Mouse (Mus musculus) natural killer cell, adult 2 months (primary cell): ENCODE data around the gene Icam5.
"Not testable (repeated sequence)": the region's sequence is repeated elsewhere in the genome, so short reads cannot be mapped to it uniquely, and the experiment has no call there.

Source experiments
- DNase-seq, 2 experiments: peaks; one replicate each; pipeline ENCODE4 v3.0.0; 2022; ENCODE audit warnings: low spot score in 2 of 2

Gene Icam5

GRCm38 (mm10) chr9:21035586-21035985, 3.7 kb downstream of the Icam5 start:
- no peak for DNase-seq

- no peak for DNase-seq
Observed at GRCm38 (mm10) chr9:21036161-21036560, 4.3 kb downstream of the Icam5 start.

DNA sequence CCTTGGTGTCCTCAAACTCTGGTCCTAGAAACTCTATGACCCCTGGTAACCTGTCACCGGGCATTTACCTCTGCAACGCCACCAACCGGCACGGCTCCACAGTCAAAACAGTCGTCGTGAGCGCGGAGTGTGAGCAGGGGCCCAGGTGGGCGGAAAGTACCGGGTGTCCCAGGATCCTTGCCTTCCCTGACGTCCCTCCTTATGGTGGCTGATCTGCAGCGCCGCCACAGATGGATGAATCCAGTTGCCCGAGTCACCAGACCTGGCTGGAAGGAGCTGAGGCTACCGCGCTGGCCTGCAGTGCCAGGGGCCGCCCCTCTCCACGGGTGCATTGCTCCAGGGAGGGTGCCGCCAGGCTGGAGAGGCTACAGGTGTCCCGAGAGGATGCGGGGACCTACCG, 4.8 kb downstream of the Icam5 start:
- DNase-seq, result no peak

GRCm38 (mm10) chr9:21037481-21037891, 5.6 kb downstream of the Icam5 start:
- DNase-seq, result no peak

DNA sequence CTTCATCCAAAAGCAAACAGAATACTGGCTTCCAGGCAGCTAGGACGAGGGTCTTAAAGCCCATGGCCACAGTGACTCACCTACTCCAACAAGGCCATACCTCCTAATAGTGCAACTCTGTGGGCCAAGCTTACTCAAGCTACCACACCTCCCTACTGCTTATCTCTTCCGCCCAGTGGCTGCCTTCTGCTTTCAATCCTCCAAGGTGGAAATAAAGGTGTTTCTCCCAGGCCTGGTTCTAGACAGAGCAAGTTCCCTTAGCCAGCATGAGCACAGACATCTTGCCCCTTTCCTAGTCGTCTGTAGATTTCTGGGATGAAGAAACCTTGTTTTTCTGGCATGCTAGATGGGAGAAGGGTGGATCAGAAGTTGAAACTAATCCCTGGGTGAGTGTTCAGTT, 7.9 kb downstream of the Icam5 start:
- DNase-seq, result no peak

DNA sequence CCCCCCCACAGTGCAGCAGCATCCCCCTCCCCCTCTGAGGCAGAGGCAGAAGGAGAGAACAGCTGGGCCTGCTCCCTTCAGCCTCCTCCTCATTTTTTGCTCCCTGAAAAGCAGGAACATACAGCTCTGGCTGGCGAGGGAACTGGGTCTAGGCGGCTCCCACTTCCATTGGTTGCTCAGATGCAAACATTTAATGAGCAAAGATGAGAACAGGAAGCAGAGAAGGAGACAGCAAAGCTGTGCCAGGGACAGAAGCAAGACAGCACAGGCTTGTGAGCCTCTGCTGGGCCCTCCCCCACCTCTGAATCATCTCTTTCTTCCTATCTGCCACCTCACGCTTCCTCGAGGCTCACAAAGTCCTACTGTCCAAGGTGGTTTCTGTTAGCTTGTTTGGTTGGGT, 9.4 kb downstream of the Icam5 start:
- DNase-seq, result no peak

- no peak for DNase-seq
Observed at GRCm38 (mm10) chr9:21043563-21043962, 11.7 kb downstream of the Icam5 start.

DNA sequence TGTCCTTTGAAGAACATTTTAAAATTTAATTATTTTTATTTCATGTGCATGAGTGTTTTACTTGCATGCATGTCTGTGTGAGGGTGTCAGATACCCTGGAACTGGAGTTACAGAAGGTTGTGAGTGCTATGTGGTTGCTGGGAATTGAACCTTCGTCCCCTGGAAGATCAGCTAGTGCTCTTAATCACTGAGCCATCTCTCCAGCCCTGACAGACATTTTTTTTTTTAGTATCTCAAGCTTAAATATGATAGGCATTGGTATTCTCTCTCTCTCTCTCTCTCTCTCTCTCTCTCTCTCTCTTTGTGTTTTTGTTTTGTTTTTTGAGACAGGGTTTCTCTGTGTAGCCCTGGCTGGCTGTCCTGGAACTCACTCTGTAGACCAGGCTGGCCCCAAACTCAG, 12.9 kb downstream of the Icam5 start:
- DNase-seq, result not testable (repeated sequence)

GRCm38 (mm10) chr9:21045235-21045634, 13.4 kb downstream of the Icam5 start:
- no peak for DNase-seq

GRCm38 (mm10) chr9:21051578-21051977, 19.7 kb downstream of the Icam5 start:
- no peak for DNase-seq

DNA sequence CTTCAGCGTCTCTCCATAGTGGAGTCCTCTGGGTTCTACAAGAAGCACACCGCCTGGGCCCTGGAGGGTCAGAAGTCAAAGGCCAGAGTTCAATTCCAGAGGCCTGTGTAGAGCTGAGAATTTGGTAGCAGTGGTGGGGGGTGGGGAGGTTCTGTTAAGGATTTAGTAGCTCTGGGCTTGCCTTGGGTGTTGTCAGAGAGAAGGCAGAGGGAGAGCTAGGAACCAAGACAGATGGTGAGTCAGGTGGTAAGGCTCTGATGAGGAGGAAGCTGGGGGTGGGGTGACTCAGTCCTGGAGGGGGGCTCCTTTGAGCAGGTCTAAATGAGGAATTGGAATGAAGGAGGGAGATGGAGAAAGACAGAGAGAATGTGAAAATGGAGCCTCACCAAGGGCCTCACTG, 31.1 kb downstream of the Icam5 start:
- no peak for DNase-seq

DNA sequence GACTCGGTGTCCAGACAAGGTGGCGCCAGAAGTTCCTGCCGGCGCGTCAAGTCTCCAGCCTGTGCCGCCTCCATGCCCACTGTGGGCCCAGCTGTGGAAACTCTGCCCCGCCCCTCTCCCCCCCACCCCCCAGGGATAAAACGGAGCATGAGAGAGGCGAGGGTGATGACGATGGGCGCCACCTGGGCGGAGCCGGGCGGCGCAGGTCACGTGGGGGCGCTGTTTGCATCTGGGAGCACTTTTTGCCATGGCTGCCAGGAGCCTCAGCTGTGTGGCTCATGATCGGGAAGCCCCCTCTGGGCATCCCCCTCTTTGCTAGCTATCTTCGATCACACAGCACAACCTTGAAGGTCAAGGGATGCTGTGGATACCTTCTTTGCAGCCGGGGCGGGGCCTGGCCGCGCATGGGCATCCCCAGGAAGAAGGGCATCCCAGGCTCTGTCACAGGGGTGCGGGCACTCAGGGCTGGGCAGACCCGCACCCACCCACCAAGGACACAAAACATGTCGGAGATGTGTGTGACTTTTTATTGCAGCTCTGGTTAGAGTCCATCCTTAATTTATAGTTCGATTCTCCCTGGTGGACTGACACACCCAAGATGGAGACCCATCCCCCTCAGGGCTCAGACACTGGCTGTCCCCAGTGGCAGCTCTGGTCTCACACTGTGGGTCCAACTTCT, 35.3 kb downstream of the Icam5 start, which contains the start of gene Zglp1:
Zglp1 (minus strand) TSS at position 88 of the 679 bp plus-strand sequence.
- no peak for DNase-seq

GRCm38 (mm10) chr9:21072641-21073040, 40.8 kb downstream of the Icam5 start:
- no peak for DNase-seq

- DNase-seq, result peak; percentile 80 to 82
Observed at GRCm38 (mm10) chr9:21073044-21073840, 41.4 kb downstream of the Icam5 start, which contains the start of the genes Gm49373 and Fdx1l. TSS of gene Gm49373 (minus strand) at chr9:21073096. TSS of gene Fdx1l (minus strand) at chr9:21073614.

- DNase-seq, result no peak
Observed at GRCm38 (mm10) chr9:21074173-21074572, 42.3 kb downstream of the Icam5 start.

DNA sequence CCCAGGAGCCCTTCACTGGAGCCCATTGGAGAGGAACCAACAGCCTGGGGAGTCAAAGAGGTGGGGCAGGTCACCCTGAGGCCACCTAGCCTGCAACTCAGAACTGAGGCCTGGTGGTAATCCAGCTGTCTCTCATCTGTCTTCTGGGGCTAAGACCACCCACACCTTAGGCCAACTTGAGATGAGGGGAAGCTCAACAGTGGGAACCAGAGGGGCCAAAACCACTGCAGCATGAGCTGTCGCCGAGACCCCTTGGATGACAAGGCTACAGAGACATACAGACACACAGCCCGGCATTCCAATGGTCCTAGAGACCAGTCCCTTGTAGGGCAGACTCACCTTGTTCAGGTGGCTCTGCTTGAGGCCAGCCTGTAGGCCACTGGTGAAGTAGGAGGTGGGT, 43.8 kb downstream of the Icam5 start:
- DNase-seq, result no peak

DNA sequence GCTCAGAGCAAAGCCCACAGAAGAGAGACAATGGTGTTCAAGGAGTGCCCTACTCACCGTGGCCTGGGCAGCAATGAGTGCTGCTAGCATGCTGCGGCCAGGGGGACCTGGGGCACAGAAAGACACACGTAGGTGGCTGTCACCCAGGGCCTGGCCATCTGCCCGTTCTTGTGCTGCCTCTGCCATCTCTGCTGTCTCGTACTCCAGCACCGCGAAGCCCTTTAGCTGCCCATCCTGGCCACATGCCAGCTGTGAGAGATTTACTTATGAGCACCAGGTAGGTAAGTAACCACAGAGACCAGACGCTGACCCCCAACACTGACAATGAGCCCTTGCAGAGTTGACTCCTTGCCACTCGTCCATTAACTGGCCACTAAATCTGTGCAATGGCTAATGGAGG, 49.3 kb downstream of the Icam5 start:
- no peak for DNase-seq

DNA sequence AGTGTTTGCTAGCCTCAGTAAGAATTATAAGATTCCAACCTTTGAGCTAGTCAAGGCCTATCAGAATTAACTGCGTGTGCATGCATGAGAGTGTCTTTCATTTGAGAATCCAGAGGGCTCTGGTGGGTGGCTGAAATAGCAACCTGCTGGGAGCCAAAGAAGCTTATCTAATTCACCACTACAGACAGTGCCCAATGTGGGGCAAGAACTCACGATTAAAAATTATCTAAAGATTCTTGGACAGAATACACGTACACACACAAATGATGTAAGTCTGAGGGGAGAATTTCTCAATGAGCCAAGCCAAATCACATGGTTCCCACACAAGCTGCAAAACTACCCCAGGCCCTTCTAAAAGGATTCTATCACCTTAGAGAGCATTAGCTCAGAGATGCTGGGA, 51.5 kb downstream of the Icam5 start:
- DNase-seq, result no peak
